Mouse (Mus musculus): ENCODE measurements at regions not wholly inside any gene's neighbourhood (a gene's known extent, or its start where the extent isn't known, plus 50 kb on each side); places are given as distances from the start of the nearest gene placed in this dataset.
A peak's percentile ranks its signal among the peaks of the same experiment; 100 is the strongest.

GRCm38 (mm10) chr8:98628151-98628550 is 788.1 kb downstream of the Cdh8 start:
- DNase-seq: no peak
- intact Hi-C loops (cut with DNase I; ENCODE audit: low total_unique reads): no loop called here

- intact Hi-C loops (cut with DNase I; ENCODE audit: low total_unique reads): no loop called here
- DNase-seq: no peak
Observed at GRCm38 (mm10) chr8:98613834-98614428, 802.3 kb downstream of the Cdh8 start.

DNA sequence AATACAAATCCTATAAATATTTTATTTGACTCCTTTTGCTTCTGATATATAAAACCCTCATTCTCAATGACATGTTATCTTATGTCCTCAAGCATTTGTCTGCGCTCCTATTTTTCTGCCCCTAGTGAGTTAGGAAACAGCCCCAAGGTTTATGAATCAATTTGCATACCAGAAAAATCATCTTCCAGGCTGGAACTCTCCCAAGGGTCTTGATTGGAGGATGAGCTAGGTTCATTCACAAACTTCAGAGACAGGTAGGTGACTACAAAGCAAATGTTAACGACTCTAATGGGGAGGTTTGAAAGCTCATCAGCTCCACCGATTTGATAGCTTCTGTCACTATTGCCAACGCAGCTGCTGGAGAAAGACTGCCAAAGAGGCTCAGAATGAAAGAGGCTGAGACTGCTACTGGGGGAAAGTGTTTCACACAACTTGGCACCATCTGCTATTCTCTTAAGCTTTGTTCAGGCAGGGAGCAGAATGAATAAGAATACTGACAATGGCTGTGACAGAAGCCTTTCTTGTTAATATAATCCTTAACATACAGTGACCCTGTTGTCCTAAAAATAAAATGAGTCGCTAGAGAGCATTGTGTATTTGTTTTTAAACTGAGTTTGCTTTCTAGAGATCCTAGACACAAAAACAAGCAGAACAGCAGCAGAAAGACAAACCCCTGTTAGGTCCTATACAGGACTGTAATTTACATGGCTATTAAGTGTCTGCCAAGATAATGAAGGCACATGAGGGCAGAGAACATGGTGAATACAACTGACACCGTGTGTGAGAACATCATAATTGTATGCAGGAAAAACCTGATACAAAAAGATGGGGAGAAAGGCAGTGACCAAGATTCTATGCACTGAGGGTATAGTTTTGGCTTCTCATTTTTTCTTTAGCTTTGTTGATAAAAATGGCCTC is 843.4 kb downstream of the Cdh8 start:
- peak; percentile 4 for DNase-seq
- intact Hi-C loops (cut with DNase I; ENCODE audit: low total_unique reads): no loop called here

GRCm38 (mm10) chr8:98566661-98567060 is 849.6 kb downstream of the Cdh8 start:
- no peak for DNase-seq
- intact Hi-C loops (cut with DNase I; ENCODE audit: low total_unique reads): no loop called here

DNA sequence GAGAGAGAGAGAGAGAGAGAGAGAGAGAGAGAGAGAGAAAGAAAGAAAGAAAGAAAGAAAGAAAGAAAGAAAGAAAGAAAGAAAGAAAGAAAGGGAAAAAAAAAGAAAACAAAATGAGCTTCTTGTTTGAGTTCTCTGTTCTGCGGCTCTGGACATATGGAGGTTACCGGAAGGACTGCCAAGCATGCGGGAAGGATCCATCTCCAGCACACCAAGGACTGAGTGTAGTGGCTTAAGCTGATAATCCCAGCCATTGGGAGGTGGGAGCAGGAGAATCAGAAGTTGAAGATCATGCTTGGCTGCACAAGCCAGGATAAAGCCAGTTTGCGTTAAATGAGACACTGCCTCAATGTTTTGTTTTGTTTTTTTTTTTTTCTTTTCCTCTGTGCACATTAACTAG is 897.8 kb downstream of the Cdh8 start:
- no peak for DNase-seq
- intact Hi-C loops (cut with DNase I; ENCODE audit: low total_unique reads): no loop called here

DNA sequence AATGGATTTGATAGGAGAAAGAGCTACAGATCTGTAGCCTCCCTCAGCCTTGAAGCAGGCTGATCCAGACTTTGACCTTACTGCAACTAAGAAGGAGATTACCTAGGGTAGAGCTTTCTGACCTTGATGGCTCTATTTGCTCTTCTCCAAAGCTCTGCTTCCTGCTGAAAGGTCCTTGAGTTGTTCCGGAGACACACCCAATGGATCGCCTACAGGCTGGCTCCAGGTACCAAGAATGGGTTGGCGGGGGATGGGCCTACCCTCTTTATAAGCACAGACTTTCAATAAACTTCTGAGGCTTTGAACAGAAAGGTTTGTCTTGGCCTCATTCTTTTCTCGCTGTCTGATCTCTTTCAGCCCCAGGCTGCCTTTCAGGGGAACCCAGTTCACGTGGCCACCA is 901.0 kb downstream of the Cdh8 start:
- intact Hi-C loops (cut with DNase I; ENCODE audit: low total_unique reads): no loop called here

DNA sequence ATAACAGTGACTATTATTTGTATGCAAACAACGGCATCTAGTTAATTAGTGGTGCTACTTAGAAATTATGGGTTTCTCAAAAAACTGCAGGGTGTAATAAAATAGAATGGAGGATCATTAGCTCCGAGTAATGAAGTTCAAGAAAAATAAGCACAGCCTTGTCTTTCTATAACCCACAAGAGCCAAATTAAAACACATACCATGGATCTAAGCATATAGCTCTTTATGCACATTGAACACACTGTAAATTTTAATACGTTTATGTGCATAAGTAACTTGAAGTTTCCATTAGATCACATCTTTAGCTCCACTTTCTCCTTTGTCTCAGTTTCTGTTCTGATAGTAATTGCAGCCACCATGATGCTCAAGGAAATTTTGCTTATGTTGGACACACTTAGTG is 919.5 kb downstream of the Cdh8 start:
- intact Hi-C loops (cut with DNase I; ENCODE audit: low total_unique reads): no loop called here
- DNase-seq: no peak

More for the DNA sequence above, 901.0 kb downstream of the Cdh8 start:
- DNase-seq: no peak

DNA sequence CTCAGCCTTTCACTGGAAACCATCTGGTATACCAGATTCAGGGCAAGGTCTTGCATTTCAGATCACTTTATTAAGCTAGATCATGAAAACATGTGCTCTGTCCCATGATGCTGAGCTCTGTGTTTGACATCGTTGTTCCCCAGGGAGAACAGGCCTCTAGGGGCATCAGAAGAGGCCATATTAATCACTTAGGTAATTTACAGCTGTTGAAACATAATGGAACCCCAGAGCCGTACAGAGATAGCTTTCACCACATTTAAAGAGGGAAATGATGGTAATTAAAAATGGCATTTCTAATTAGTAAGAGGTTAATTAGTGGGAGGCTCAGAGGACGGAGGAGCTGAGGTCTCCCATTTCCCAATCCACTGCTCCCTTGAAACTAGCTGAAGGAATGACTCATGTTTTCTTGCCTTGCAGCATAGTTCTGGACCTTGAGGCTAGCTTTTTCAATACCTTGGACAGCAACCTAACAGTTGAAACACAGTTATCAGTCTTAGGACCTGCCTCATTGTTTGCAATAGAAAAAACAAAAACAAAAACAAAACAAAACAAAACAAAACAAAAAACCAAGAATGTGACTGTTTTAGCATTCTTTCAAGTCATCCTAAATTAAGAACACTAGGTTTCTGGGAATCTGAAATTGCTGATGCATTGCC is 952.8 kb downstream of the Cdh8 start:
- intact Hi-C loops (cut with DNase I; ENCODE audit: low total_unique reads): no loop called here
- no peak for DNase-seq

- no peak for DNase-seq
- intact Hi-C loops (cut with DNase I; ENCODE audit: low total_unique reads): no loop called here
Observed at GRCm38 (mm10) chr8:98455539-98455938, 960.7 kb downstream of the Cdh8 start.
